Mouse (Mus musculus): ENCODE measurements at regions not wholly inside any gene's neighbourhood (a gene's known extent, or its start where the extent isn't known, plus 50 kb on each side); places are given as distances from the start of the nearest gene placed in this dataset.
"Not testable (repeated sequence)": the region's sequence is repeated elsewhere in the genome, so short reads cannot be mapped to it uniquely, and the experiment has no call there.

DNA sequence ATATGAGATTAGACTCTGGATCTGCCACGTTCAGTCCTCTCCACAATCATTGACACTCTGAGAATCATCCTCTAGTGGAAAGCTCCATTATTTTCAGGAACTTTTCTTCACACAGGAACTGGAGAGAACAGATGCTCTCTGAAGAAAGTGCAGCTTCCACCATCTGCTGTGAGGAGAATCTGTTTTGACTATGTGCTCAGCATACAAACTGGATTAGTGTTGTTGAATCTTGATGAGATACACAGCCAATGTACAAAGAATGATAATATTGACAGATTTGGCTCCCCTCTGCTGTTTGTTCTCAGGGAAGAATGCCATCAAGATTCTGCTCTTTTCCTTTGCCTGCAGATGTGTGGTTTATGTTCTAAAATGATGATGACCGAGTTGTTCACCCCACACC, 172.3 kb upstream of the Ghr start:
- TF ChIP-seq ZMIZ1 (IDR thresholded peaks at IDR 0.05; ENCODE audit: low read depth, low read length) (no peak), SMC3 (IDR thresholded peaks at IDR 0.05; ENCODE audit: low read depth, low read length) (no peak), SIN3A (IDR thresholded peaks at IDR 0.05; ENCODE audit: low read length) (no peak)
- no peaks in the 10 kb centered on the region for H3K27me3 ChIP-seq (replicated peaks)
- dilution Hi-C loops (cut with MboI; ENCODE audit: extremely low pct_ligation_motif_present, extremely low pct_unique_long_range_greater_than_20kb, low sequenced_read_pairs) (no loop called here), in situ Hi-C loops (cut with MboI; ENCODE audit: low pct_ligation_motif_present, low pct_unique_long_range_greater_than_20kb, low sequenced_read_pairs) (no loop called here)
- no peaks in the 10 kb centered on the region for H3K79me2 ChIP-seq (replicated peaks; ENCODE audit: control insufficient read depth, extremely low read depth, insufficient read depth, poor library complexity, severe bottlenecking)
- H3K4me3 ChIP-seq (replicated peaks in 1 of 3; ENCODE audit: low read depth in 2 of 3, low read length in 2 of 3, poor library complexity in 1 of 3): no peak overlapping the region
- DNase-seq (ENCODE audit: extremely low read depth): no peak
- no peak overlapping the region for H3K4me2 ChIP-seq (ENCODE audit: insufficient read depth, low read depth, poor library complexity, severe bottlenecking)
- H3K36me3 ChIP-seq (replicated peaks in 1 of 2; ENCODE audit: control insufficient read depth in 1 of 2, insufficient read depth in 1 of 2, low read length in 1 of 2): no peaks in the 10 kb centered on the region
- no peak overlapping the region for H3K9ac ChIP-seq (ENCODE audit: insufficient read depth, low read depth)
- H3K27ac ChIP-seq (ENCODE audit: insufficient read depth, low read depth): no peak overlapping the region
- H3K9me3 ChIP-seq (replicated peaks; ENCODE audit: low read length): no peaks in the 10 kb centered on the region
- H3K4me1 ChIP-seq (ENCODE audit: control insufficient read depth in 1 of 2, insufficient read depth in 2 of 2): peaks cover 3 to 17% of the 10 kb centered on the region in 2 experiments

DNA sequence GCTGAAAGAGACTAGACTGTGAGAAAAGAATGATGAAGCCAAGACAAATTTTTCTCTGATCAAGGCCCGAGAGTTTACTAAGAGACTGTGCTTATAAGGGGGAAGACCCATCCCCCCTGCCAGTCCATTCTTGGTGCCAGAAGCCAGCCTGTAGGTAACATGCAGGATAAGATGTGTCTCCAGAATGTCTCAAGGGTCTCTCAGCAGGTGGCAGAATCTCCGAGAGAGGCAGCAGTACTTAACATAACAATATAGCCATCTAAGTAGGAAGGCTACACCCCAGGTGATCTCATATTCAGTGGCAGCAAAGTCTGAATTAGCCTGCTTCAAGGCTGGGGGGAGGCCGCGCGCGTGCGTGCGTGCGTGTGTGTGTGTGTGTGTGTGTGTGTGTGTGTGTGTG, 164.8 kb upstream of the Ghr start:
- in situ Hi-C loops (cut with MboI; ENCODE audit: low pct_ligation_motif_present, low pct_unique_long_range_greater_than_20kb, low sequenced_read_pairs); DNase-seq (ENCODE audit: extremely low read depth); H3K27ac ChIP-seq (ENCODE audit: insufficient read depth, low read depth): not testable (repeated sequence)

DNA sequence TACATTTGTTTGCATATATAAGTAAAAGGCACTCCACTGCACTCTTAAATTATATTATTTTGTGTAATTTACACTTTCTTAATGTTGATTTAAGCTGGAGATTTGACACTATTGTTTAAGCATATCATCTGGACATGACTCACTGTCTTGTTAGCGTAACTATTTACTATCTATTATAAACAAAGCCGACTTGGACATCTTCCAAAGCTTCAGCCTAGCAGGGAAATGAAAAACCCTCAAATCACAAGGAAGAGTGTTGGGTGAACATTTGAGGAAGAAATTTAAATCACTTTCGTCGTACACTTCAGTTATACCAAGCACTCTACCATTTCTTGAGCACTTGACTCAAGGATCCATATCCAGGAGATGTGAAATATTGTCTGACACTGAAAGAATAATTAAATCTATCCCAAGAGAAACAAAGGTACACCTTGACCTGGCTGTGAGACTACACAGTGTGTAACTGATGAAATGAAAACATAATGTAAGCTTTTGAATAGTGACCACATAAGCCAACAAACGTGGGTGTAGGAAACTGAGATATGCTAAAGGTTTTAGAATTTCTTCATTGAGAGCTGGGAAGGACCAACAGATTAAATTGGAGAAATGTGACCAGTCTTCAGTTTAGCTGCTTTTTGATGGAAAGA, 160.0 kb upstream of the Ghr start:
- Histone ChIP-seq H3K9ac (ENCODE audit: insufficient read depth, low read depth) (no peak overlapping the region), H3K9me3 (replicated peaks; ENCODE audit: low read length) (no peaks in the 10 kb centered on the region), H3K4me3 (replicated peaks in 1 of 3; ENCODE audit: low read depth in 2 of 3, low read length in 2 of 3, poor library complexity in 1 of 3) (no peak overlapping the region), H3K4me1 (ENCODE audit: control insufficient read depth in 1 of 2, insufficient read depth in 2 of 2) (no peaks in the 10 kb centered on the region), H3K4me2 (ENCODE audit: insufficient read depth, low read depth, poor library complexity, severe bottlenecking) (no peak overlapping the region), H3K36me3 (replicated peaks in 1 of 2; ENCODE audit: control insufficient read depth in 1 of 2, insufficient read depth in 1 of 2, low read length in 1 of 2) (no peaks in the 10 kb centered on the region), H3K27me3 (replicated peaks) (no peaks in the 10 kb centered on the region), H3K79me2 (replicated peaks; ENCODE audit: control insufficient read depth, extremely low read depth, insufficient read depth, poor library complexity, severe bottlenecking) (no peaks in the 10 kb centered on the region), H3K27ac (ENCODE audit: insufficient read depth, low read depth) (no peak overlapping the region)
- TF ChIP-seq GABPA (IDR thresholded peaks at IDR 0.05; ENCODE audit: insufficient replicate concordance, low read depth, low read length): no peak
- no peak for TF ChIP-seq JUN (IDR thresholded peaks at IDR 0.05; ENCODE audit: insufficient read depth, low read depth, low read length)
- no peak for TF ChIP-seq USF1 (IDR thresholded peaks at IDR 0.05; ENCODE audit: low read depth, low read length)
- no peak for TF ChIP-seq KAT2A (IDR thresholded peaks at IDR 0.05; ENCODE audit: insufficient replicate concordance, low read length)
- dilution Hi-C loops (cut with MboI; ENCODE audit: extremely low pct_ligation_motif_present, extremely low pct_unique_long_range_greater_than_20kb, low sequenced_read_pairs): no loop called here
- DNase-seq (ENCODE audit: extremely low read depth): no peak
- in situ Hi-C loops (cut with MboI; ENCODE audit: low pct_ligation_motif_present, low pct_unique_long_range_greater_than_20kb, low sequenced_read_pairs): no loop called here

More for the DNA sequence above, 164.8 kb upstream of the Ghr start:
- peaks cover 3 to 19% of the 10 kb centered on the region in 2 experiments for H3K4me1 ChIP-seq (ENCODE audit: control insufficient read depth in 1 of 2, insufficient read depth in 2 of 2)
- H3K27me3 ChIP-seq (replicated peaks); H3K4me3 ChIP-seq (replicated peaks in 1 of 3; ENCODE audit: low read depth in 2 of 3, low read length in 2 of 3, poor library complexity in 1 of 3); H3K79me2 ChIP-seq (replicated peaks; ENCODE audit: control insufficient read depth, extremely low read depth, insufficient read depth, poor library complexity, severe bottlenecking); H3K9ac ChIP-seq (ENCODE audit: insufficient read depth, low read depth); H3K4me2 ChIP-seq (ENCODE audit: insufficient read depth, low read depth, poor library complexity, severe bottlenecking); dilution Hi-C loops (cut with MboI; ENCODE audit: extremely low pct_ligation_motif_present, extremely low pct_unique_long_range_greater_than_20kb, low sequenced_read_pairs); H3K9me3 ChIP-seq (replicated peaks; ENCODE audit: low read length); H3K36me3 ChIP-seq (replicated peaks in 1 of 2; ENCODE audit: control insufficient read depth in 1 of 2, insufficient read depth in 1 of 2, low read length in 1 of 2): not testable (repeated sequence)
